Mouse (Mus musculus): ENCODE data around the gene Mblac1. TPM values are rescaled to one million over a fixed set of nuclear protein-coding genes. Genes with fewer than 3 reads are reported as not detected.
A peak's percentile ranks its signal among the peaks of the same experiment; 100 is the strongest.

The Mblac1 gene
- polyA plus RNA-seq (2014; fragmentation: Nextera tagmentation; extraction: Ambion mirVana): 7.4 and 7.5 TPM in 2 replicates

GRCm38 (mm10) chr5:138193771-138194727, at the start of gene Mblac1:
Gene Mblac1, plus strand, starts transcription at chr5:138194314.
- Histone ChIP-seq H3K27ac (replicated peaks; ENCODE audit: low read depth, low read length) (peak within 1 kb of the TSS; percentile 90), H3K9me3 (ENCODE audit: control insufficient read depth, low read length) (no peaks in the 10 kb centered on the region), H3K27me3 (replicated peaks; ENCODE audit: control insufficient read depth, insufficient read depth, low read length) (no peaks in the 10 kb centered on the region), H3K4me3 (ENCODE audit: low read depth, low read length) (peak within 1 kb of the TSS; percentile 78), H3K4me2 (ENCODE audit: low read depth, low read length) (peak within 1 kb of the TSS; percentile 97), H3K4me1 (ENCODE audit: control insufficient read depth, insufficient read depth, low read length) (peaks cover 10% of the 10 kb centered on the region; the same call in 1 of the 2 replicates), H3K9ac (ENCODE audit: low read depth, low read length) (peak within 1 kb of the TSS; percentile 87), H3K36me3 (ENCODE audit: control insufficient read depth, insufficient read depth, low read length) (peaks cover 35% of the 10 kb centered on the region)
- peak; percentile 88 for DNase-seq (ENCODE audit: low spot score)
- 8% methylated on average over 49 of the region's 54 CpGs for WGBS
- ATAC-seq (ENCODE audit: low read depth): peak; percentile 81

- Histone ChIP-seq H3K36me3 (ENCODE audit: control insufficient read depth, insufficient read depth, low read length) (peaks cover 27% of the 10 kb centered on the region), H3K9me3 (ENCODE audit: control insufficient read depth, low read length) (no peaks in the 10 kb centered on the region), H3K4me2 (ENCODE audit: low read depth, low read length) (peak overlapping the region; percentile 85), H3K27me3 (replicated peaks; ENCODE audit: control insufficient read depth, insufficient read depth, low read length) (no peaks in the 10 kb centered on the region), H3K4me3 (ENCODE audit: low read depth, low read length) (peak overlapping the region; percentile 85), H3K27ac (replicated peaks; ENCODE audit: low read depth, low read length) (no peak overlapping the region), H3K4me1 (ENCODE audit: control insufficient read depth, insufficient read depth, low read length) (peaks cover 7% of the 10 kb centered on the region; the same call in 1 of the 2 replicates), H3K9ac (ENCODE audit: low read depth, low read length) (peak overlapping the region; percentile 93)
- DNase-seq (ENCODE audit: low spot score) (no peak), ATAC-seq (ENCODE audit: low read depth) (no peak)
- WGBS: 81% methylated on average over 3 of the region's 3 CpGs
These were observed 39.7 kb upstream of the Mblac1 start for GRCm38 (mm10) chr5:138154390-138154789.

DNA sequence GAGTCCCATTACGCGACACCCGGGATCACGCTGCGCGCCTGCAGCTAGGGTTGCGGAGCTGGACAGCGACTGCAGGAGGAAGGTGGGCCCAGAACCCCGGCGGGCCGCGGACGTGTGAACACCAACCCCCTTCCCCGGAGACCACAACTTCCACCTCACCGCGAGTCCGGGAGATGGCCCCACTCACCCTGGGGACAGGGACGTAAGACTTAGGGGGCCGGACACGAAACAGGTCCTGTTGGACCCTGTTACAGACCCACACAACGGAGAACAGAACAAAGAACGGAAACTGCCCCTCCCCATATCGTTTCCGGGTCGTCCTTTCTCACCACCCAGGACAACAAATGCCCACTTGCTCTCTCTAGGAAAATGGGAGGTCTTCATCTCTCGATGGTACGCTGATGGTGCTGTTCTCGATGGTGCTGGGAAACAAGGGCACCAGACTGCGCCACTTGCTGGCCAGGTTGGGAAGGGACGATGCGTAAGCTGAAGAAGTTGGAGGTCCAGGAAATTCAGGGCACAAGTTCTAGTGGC, 38.6 kb upstream of the Mblac1 start, which contains the start of gene Zfp113:
Gene Zfp113, minus strand, starts transcription at position 302 of the 534 bp plus-strand sequence.
- Histone ChIP-seq H3K36me3 (ENCODE audit: control insufficient read depth, insufficient read depth, low read length) (peaks cover 23% of the 10 kb centered on the region), H3K4me3 (ENCODE audit: low read depth, low read length) (peak within 1 kb of the TSS; percentile 85), H3K27ac (replicated peaks; ENCODE audit: low read depth, low read length) (peak within 1 kb of the TSS; percentile 94), H3K4me2 (ENCODE audit: low read depth, low read length) (peak within 1 kb of the TSS; percentile 85), H3K9me3 (ENCODE audit: control insufficient read depth, low read length) (no peaks in the 10 kb centered on the region), H3K4me1 (ENCODE audit: control insufficient read depth, insufficient read depth, low read length) (peaks cover 9% of the 10 kb centered on the region; the same call in 1 of the 2 replicates), H3K9ac (ENCODE audit: low read depth, low read length) (peak within 1 kb of the TSS; percentile 93), H3K27me3 (replicated peaks; ENCODE audit: control insufficient read depth, insufficient read depth, low read length) (no peaks in the 10 kb centered on the region)
- WGBS: 0% methylated on average over 31 of the region's 31 CpGs
- ATAC-seq (ENCODE audit: low read depth) (peak; percentile 98), DNase-seq (ENCODE audit: low spot score) (peak; percentile 97)

GRCm38 (mm10) chr5:138160224-138160762, 33.8 kb upstream of the Mblac1 start:
- Histone ChIP-seq H3K4me1 (ENCODE audit: control insufficient read depth, insufficient read depth, low read length) (peaks cover 12% of the 10 kb centered on the region), H3K36me3 (ENCODE audit: control insufficient read depth, insufficient read depth, low read length) (peaks cover 28% of the 10 kb centered on the region), H3K27me3 (replicated peaks; ENCODE audit: control insufficient read depth, insufficient read depth, low read length) (no peaks in the 10 kb centered on the region), H3K27ac (replicated peaks; ENCODE audit: low read depth, low read length) (0 out of 2 replicates have a peak overlapping the region, but pooled peaks have one; percentile 80), H3K4me3 (ENCODE audit: low read depth, low read length) (peak overlapping the region; percentile 88), H3K9ac (ENCODE audit: low read depth, low read length) (peak overlapping the region; percentile 90), H3K4me2 (ENCODE audit: low read depth, low read length) (peak overlapping the region; percentile 84), H3K9me3 (ENCODE audit: control insufficient read depth, low read length) (no peaks in the 10 kb centered on the region)
- ATAC-seq (ENCODE audit: low read depth) (no peak), DNase-seq (ENCODE audit: low spot score) (no peak)
- 63% methylated on average over 7 of the region's 7 CpGs for WGBS

GRCm38 (mm10) chr5:138160842-138161665, 33.1 kb upstream of the Mblac1 start, which contains the start of gene Cops6:
Gene Cops6, plus strand, starts transcription at chr5:138161071.
- peak within 1 kb of the TSS; percentile 90 for H3K9ac ChIP-seq (ENCODE audit: low read depth, low read length)
- peak within 1 kb of the TSS; percentile 88 for H3K4me3 ChIP-seq (ENCODE audit: low read depth, low read length)
- WGBS: 1% methylated on average over 39 of the region's 42 CpGs
- H3K9me3 ChIP-seq (ENCODE audit: control insufficient read depth, low read length): no peaks in the 10 kb centered on the region
- peak within 1 kb of the TSS; percentile 84 for H3K4me2 ChIP-seq (ENCODE audit: low read depth, low read length)
- H3K27me3 ChIP-seq (replicated peaks; ENCODE audit: control insufficient read depth, insufficient read depth, low read length): no peaks in the 10 kb centered on the region
- peaks cover 35% of the 10 kb centered on the region for H3K36me3 ChIP-seq (ENCODE audit: control insufficient read depth, insufficient read depth, low read length)
- peak; percentile 98 for DNase-seq (ENCODE audit: low spot score)
- peaks cover 12% of the 10 kb centered on the region for H3K4me1 ChIP-seq (ENCODE audit: control insufficient read depth, insufficient read depth, low read length)
- peak within 1 kb of the TSS; percentile 80 for H3K27ac ChIP-seq (replicated peaks; ENCODE audit: low read depth, low read length)
- ATAC-seq (ENCODE audit: low read depth): peak; percentile 97

GRCm38 (mm10) chr5:138163046-138163445, 31.1 kb upstream of the Mblac1 start:
- no peak overlapping the region for H3K4me2 ChIP-seq (ENCODE audit: low read depth, low read length)
- H3K9ac ChIP-seq (ENCODE audit: low read depth, low read length): no peak overlapping the region
- peaks cover 55% of the 10 kb centered on the region for H3K36me3 ChIP-seq (ENCODE audit: control insufficient read depth, insufficient read depth, low read length)
- no peak overlapping the region for H3K27ac ChIP-seq (replicated peaks; ENCODE audit: low read depth, low read length)
- 79% methylated on average over 6 of the region's 6 CpGs for WGBS
- peaks cover 12% of the 10 kb centered on the region for H3K4me1 ChIP-seq (ENCODE audit: control insufficient read depth, insufficient read depth, low read length)
- no peak for ATAC-seq (ENCODE audit: low read depth)
- no peak for DNase-seq (ENCODE audit: low spot score)
- H3K27me3 ChIP-seq (replicated peaks; ENCODE audit: control insufficient read depth, insufficient read depth, low read length): no peaks in the 10 kb centered on the region
- no peak overlapping the region for H3K4me3 ChIP-seq (ENCODE audit: low read depth, low read length)
- no peaks in the 10 kb centered on the region for H3K9me3 ChIP-seq (ENCODE audit: control insufficient read depth, low read length)

GRCm38 (mm10) chr5:138163610-138164009, 30.5 kb upstream of the Mblac1 start:
- no peaks in the 10 kb centered on the region for H3K9me3 ChIP-seq (ENCODE audit: control insufficient read depth, low read length)
- H3K4me2 ChIP-seq (ENCODE audit: low read depth, low read length): no peak overlapping the region
- DNase-seq (ENCODE audit: low spot score) (no peak), ATAC-seq (ENCODE audit: low read depth) (no peak)
- H3K27me3 ChIP-seq (replicated peaks; ENCODE audit: control insufficient read depth, insufficient read depth, low read length): no peaks in the 10 kb centered on the region
- WGBS: 73% methylated on average over 10 of the region's 10 CpGs
- H3K36me3 ChIP-seq (ENCODE audit: control insufficient read depth, insufficient read depth, low read length): peaks cover 61% of the 10 kb centered on the region
- no peak overlapping the region for H3K4me3 ChIP-seq (ENCODE audit: low read depth, low read length)
- H3K9ac ChIP-seq (ENCODE audit: low read depth, low read length): no peak overlapping the region
- no peak overlapping the region for H3K27ac ChIP-seq (replicated peaks; ENCODE audit: low read depth, low read length)
- H3K4me1 ChIP-seq (ENCODE audit: control insufficient read depth, insufficient read depth, low read length): peaks cover 12% of the 10 kb centered on the region

DNA sequence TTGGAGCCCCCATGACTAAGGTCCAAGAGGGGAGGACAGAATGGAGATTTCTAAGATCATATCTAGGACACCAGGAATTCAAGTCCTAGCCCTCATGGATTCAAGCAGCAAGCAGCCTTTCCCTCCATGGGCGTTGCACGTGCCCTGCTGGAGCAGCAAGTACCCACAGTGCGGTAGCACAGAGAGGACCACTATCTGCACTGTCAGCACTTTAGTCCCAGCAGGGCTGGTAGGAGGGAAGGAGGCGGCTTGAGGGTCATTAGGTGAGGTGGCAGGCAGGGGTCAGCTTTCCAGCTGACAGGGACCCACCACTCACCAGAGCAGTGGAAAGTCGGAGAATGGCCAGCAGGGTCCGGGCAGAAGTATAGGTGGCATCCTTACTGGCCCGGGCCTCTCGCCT, 28.5 kb upstream of the Mblac1 start:
- Histone ChIP-seq H3K36me3 (ENCODE audit: control insufficient read depth, insufficient read depth, low read length) (peaks cover 74% of the 10 kb centered on the region), H3K9ac (ENCODE audit: low read depth, low read length) (no peak overlapping the region)

More for the DNA sequence above, 28.5 kb upstream of the Mblac1 start:
- H3K27ac ChIP-seq (replicated peaks; ENCODE audit: low read depth, low read length): no peak overlapping the region
- H3K27me3 ChIP-seq (replicated peaks; ENCODE audit: control insufficient read depth, insufficient read depth, low read length): no peaks in the 10 kb centered on the region
- DNase-seq (ENCODE audit: low spot score) (no peak), ATAC-seq (ENCODE audit: low read depth) (no peak)
- H3K4me2 ChIP-seq (ENCODE audit: low read depth, low read length): no peak overlapping the region
- peaks cover 16% of the 10 kb centered on the region for H3K4me1 ChIP-seq (ENCODE audit: control insufficient read depth, insufficient read depth, low read length)
- H3K4me3 ChIP-seq (ENCODE audit: low read depth, low read length): no peak overlapping the region
- no peaks in the 10 kb centered on the region for H3K9me3 ChIP-seq (ENCODE audit: control insufficient read depth, low read length)
- WGBS: 80% methylated on average over 8 of the region's 8 CpGs
